Mouse (Mus musculus): ENCODE measurements at regions not wholly inside any gene's neighbourhood (a gene's known extent, or its start where the extent isn't known, plus 50 kb on each side); places are given as distances from the start of the nearest gene placed in this dataset.
A peak's percentile ranks its signal among the peaks of the same experiment; 100 is the strongest.

GRCm38 (mm10) chr5:129406259-129406658 lies 94.8 kb upstream of the Sfswap start:
- no peak for DNase-seq (ENCODE audit: low spot score)
- Histone ChIP-seq H3K36me3 (no peaks in the 10 kb centered on the region), H3K27me3 (ENCODE audit: insufficient read depth, poor library complexity, severe bottlenecking) (no peaks in the 10 kb centered on the region), H3K4me3 (no peak overlapping the region), H3K4me1 (replicated peaks) (peaks cover 9% of the 10 kb centered on the region), H3K9me3 (no peaks in the 10 kb centered on the region), H3K27ac (no peak overlapping the region)
- WGBS: 70% methylated on average over 4 of the region's 4 CpGs

GRCm38 (mm10) chr5:129409440-129410004 lies 91.5 kb upstream of the Sfswap start:
- no peaks in the 10 kb centered on the region for H3K9me3 ChIP-seq
- DNase-seq (ENCODE audit: low spot score): no peak
- H3K27ac ChIP-seq: peak overlapping the region; percentile 23; the same call in 1 of the 2 replicates
- H3K4me1 ChIP-seq (replicated peaks): peaks cover 9% of the 10 kb centered on the region
- no peaks in the 10 kb centered on the region for H3K36me3 ChIP-seq
- 79% methylated on average over 14 of the region's 14 CpGs for WGBS
- H3K4me3 ChIP-seq: no peak overlapping the region
- no peaks in the 10 kb centered on the region for H3K27me3 ChIP-seq (ENCODE audit: insufficient read depth, poor library complexity, severe bottlenecking)

GRCm38 (mm10) chr5:129412161-129412560 lies 88.9 kb upstream of the Sfswap start:
- H3K4me3 ChIP-seq: no peak overlapping the region
- WGBS: 93% methylated on average over 6 of the region's 6 CpGs
- H3K4me1 ChIP-seq (replicated peaks): peaks cover 26% of the 10 kb centered on the region
- H3K9me3 ChIP-seq: no peaks in the 10 kb centered on the region
- no peak overlapping the region for H3K27ac ChIP-seq
- no peaks in the 10 kb centered on the region for H3K27me3 ChIP-seq (ENCODE audit: insufficient read depth, poor library complexity, severe bottlenecking)
- no peaks in the 10 kb centered on the region for H3K36me3 ChIP-seq
- no peak for DNase-seq (ENCODE audit: low spot score)

GRCm38 (mm10) chr5:129414960-129415706 lies 85.9 kb upstream of the Sfswap start:
- Histone ChIP-seq H3K9me3 (no peaks in the 10 kb centered on the region), H3K27ac (peak overlapping the region; percentile 73), H3K36me3 (no peaks in the 10 kb centered on the region), H3K4me3 (no peak overlapping the region), H3K4me1 (replicated peaks) (peaks cover 17% of the 10 kb centered on the region), H3K27me3 (ENCODE audit: insufficient read depth, poor library complexity, severe bottlenecking) (no peaks in the 10 kb centered on the region)
- WGBS: 40% methylated on average over 12 of the region's 12 CpGs
- DNase-seq (ENCODE audit: low spot score): peak; percentile 45

GRCm38 (mm10) chr5:129416425-129416824 lies 84.6 kb upstream of the Sfswap start:
- no peak for DNase-seq (ENCODE audit: low spot score)
- Histone ChIP-seq H3K9me3 (no peaks in the 10 kb centered on the region), H3K27ac (no peak overlapping the region), H3K36me3 (no peaks in the 10 kb centered on the region), H3K4me1 (replicated peaks) (peaks cover 17% of the 10 kb centered on the region), H3K4me3 (no peak overlapping the region), H3K27me3 (ENCODE audit: insufficient read depth, poor library complexity, severe bottlenecking) (no peaks in the 10 kb centered on the region)
- 21% methylated on average over 3 of the region's 3 CpGs for WGBS

- H3K27ac ChIP-seq: no peak overlapping the region
- H3K4me3 ChIP-seq: no peak overlapping the region
- no peaks in the 10 kb centered on the region for H3K36me3 ChIP-seq
- no peaks in the 10 kb centered on the region for H3K27me3 ChIP-seq (ENCODE audit: insufficient read depth, poor library complexity, severe bottlenecking)
- no peaks in the 10 kb centered on the region for H3K9me3 ChIP-seq
- no peak for DNase-seq (ENCODE audit: low spot score)
- H3K4me1 ChIP-seq (replicated peaks): peaks cover 17% of the 10 kb centered on the region
- 92% methylated on average over 3 of the region's 3 CpGs for WGBS
Measured at GRCm38 (mm10) chr5:129417516-129417915, 83.5 kb upstream of the Sfswap start.

GRCm38 (mm10) chr5:129420981-129421380 lies 80.0 kb upstream of the Sfswap start:
- WGBS: 87% methylated on average over 2 of the region's 2 CpGs
- no peak for DNase-seq (ENCODE audit: low spot score)
- no peak overlapping the region for H3K4me3 ChIP-seq

DNA sequence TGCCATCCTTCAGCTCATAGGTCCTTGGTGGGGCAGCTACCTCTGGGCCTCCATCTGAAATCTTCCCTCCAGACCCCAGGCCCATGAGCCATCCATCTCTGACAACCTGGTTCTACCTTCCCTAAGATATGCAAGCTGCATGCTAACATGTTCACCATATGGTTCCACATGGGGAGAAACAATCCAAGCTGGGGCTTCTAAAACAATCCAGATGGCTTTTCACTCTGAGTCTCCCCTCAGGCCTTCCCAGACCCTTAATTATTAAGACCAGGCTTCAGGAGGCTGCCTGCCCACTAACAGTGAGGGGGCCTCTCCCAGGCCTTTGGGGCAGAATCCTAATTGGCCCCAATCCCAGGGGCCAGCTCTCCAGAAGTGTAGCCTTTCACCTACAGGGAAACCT lies 71.1 kb upstream of the Sfswap start:
- no peaks in the 10 kb centered on the region for H3K9me3 ChIP-seq
- H3K36me3 ChIP-seq: no peaks in the 10 kb centered on the region
- H3K4me3 ChIP-seq: no peak overlapping the region
- no peak overlapping the region for H3K27ac ChIP-seq
- no peaks in the 10 kb centered on the region for H3K27me3 ChIP-seq (ENCODE audit: insufficient read depth, poor library complexity, severe bottlenecking)
- peaks cover 26% of the 10 kb centered on the region for H3K4me1 ChIP-seq (replicated peaks)
- DNase-seq (ENCODE audit: low spot score): peak; percentile 29

More at GRCm38 (mm10) chr5:129420981-129421380, 80.0 kb upstream of the Sfswap start:
- no peak overlapping the region for H3K27ac ChIP-seq
- no peaks in the 10 kb centered on the region for H3K27me3 ChIP-seq (ENCODE audit: insufficient read depth, poor library complexity, severe bottlenecking)
- no peaks in the 10 kb centered on the region for H3K36me3 ChIP-seq
- peaks cover 10% of the 10 kb centered on the region for H3K4me1 ChIP-seq (replicated peaks)
- no peaks in the 10 kb centered on the region for H3K9me3 ChIP-seq

DNA sequence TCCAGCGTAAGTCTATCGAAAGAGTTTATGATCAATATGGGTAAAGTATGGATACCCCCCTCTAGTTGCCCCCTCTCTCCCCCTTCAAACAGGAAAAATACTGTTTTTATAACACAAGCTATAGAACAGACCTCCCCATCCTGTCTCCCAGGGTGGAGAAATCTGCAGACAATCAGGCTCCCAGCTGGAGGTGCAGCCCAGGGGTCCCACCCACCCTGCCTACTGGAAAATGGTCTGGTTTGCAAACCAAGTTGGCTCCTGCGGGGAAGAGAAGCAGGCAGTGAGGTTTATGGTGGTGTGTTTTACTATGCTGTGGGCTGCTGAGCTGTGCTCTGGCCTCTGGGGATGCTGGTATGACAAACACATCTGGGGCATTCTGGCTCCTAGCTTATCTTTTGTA lies 70.7 kb upstream of the Sfswap start:
- 71% methylated on average over 3 of the region's 3 CpGs for WGBS
- no peak for DNase-seq (ENCODE audit: low spot score)
- H3K36me3 ChIP-seq: no peaks in the 10 kb centered on the region
- no peak overlapping the region for H3K4me3 ChIP-seq
- no peaks in the 10 kb centered on the region for H3K9me3 ChIP-seq
- H3K4me1 ChIP-seq (replicated peaks): peaks cover 26% of the 10 kb centered on the region
- no peaks in the 10 kb centered on the region for H3K27me3 ChIP-seq (ENCODE audit: insufficient read depth, poor library complexity, severe bottlenecking)
- no peak overlapping the region for H3K27ac ChIP-seq

GRCm38 (mm10) chr5:129449931-129450573 lies 51.0 kb upstream of the Sfswap start:
- H3K36me3 ChIP-seq: no peaks in the 10 kb centered on the region
- no peaks in the 10 kb centered on the region for H3K9me3 ChIP-seq
- no peak overlapping the region for H3K4me3 ChIP-seq
- DNase-seq (ENCODE audit: low spot score): no peak
- H3K27ac ChIP-seq: no peak overlapping the region
- H3K4me1 ChIP-seq (replicated peaks): peaks cover 39% of the 10 kb centered on the region
- no peaks in the 10 kb centered on the region for H3K27me3 ChIP-seq (ENCODE audit: insufficient read depth, poor library complexity, severe bottlenecking)
- WGBS: 69% methylated on average over 7 of the region's 7 CpGs

All from hindbrain, embryonic 10.5 days (tissue).